Mouse (Mus musculus) central nervous system, embryonic 11.5 days (tissue): Measurements from ENCODE around the gene Ubap2l. TPM values are rescaled to one million over a fixed set of nuclear protein-coding genes. Genes with fewer than 3 reads are reported as not detected.

ENCODE experiments used
- polyA plus RNA-seq: library from polyadenylated mRNA; depleted of rRNA; stranded (reverse); fragments of >200 nt; gene quantifications from 2 replicates; pipeline ENCODE4 v1.2.3, GENCODE M21; 2012; rRNA removed

Ubap2l gene
- 111 and 173 TPM in 2 replicates for polyA plus RNA-seq

DNA sequence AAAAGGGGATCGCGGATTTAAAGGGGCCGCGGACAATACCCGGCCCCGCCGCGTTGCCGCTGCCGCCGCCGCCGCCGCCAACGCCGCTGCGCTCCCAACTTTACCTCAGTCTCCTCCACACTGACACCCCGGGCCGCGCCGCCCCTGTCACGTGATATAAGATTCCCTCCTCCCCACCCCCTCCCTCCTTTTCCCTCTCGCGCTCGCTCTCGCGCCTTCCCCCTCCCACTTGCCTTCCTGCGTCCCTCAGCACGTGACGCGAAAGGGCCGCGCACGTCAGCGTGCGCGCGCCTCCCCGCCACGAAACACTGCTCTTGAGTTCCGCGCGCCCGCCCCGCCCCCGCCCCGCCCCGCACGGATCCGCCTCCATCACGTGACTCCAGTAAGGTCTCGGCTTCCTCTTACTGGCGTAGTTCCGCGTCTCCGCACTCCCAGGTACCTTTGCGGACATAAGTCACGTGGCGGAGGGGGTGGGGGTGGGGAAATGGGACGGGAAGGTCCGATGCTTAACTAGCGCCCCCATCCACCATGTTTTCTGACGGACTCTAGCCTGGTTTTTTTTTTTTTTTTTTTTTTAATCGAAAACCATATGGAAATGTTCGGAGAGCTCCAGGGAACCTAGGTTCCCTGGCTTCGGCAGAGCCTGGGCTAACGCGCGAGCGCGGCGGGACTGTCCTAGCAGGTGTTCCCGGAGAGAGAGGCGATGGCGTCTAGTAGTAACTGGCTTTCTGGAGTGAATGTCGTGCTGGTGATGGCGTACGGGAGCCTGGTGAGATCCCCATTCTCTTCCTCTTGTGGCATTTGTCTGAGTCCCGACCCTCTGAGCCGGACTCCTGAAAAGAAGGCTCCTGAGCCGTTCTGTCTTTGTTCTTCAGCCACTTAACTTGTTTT is at the start of gene Ubap2l:
Ubap2l (minus strand) TSS at position 278 of the 891 bp plus-strand sequence.

GRCm38 (mm10) chr3:90072294-90072693 is 19.9 kb upstream of the Ubap2l start, which contains the start of gene Tpm3:
Tpm3 (plus strand) TSS chr3:90072649.

GRCm38 (mm10) chr3:90051441-90052350 is 732 bp downstream of the Ubap2l start, which contains the start of gene 4933434E20Rik:
4933434E20Rik (plus strand) TSS chr3:90051636.

DNA sequence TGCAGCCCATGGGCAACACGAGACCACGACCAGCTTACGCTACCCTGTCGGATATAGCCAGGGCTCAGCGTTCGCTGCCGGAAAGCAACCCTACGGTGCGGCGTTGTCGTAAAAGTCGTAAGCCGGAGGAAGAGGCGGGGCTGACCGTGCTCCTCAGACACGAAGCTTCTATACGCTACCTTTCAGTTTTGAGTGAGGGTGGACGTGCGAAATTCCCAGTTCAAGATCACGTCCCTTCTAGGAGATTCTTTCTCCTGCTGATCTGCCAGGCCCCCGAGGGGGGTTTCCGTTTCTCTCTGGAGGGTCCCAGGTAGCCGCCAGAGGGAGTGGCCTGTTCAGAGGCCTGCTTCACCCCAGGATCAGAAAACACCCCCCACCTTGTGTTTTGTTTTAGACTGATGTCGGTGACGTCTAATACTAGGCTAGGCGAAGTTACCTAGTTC is 53.8 kb downstream of the Ubap2l start, which contains the start of gene Hax1:
Hax1 (minus strand) TSS at position 169 of the 443 bp plus-strand sequence.

GRCm38 (mm10) chr3:89963221-89963763 is 89.1 kb downstream of the Ubap2l start, which contains the start of gene Atp8b2:
Atp8b2 (minus strand) TSS chr3:89963508.

Other genes with a start within 250 kb of the Ubap2l start
- 1.4 and 2.4 TPM in 2 replicates for gene She, start 221.3 kb downstream of the Ubap2l start, polyA plus RNA-seq
- 0.35 and 0.68 TPM in 2 replicates for gene Il6ra, start 139.4 kb downstream of the Ubap2l start, polyA plus RNA-seq
- 38.5 and 58.0 TPM in 2 replicates for gene Atp8b2, start 89.1 kb downstream of the Ubap2l start, polyA plus RNA-seq
- gene Hax1, start 53.8 kb downstream of the Ubap2l start, polyA plus RNA-seq, result 146 and 396 TPM in 2 replicates
- gene 4933434E20Rik, start 992 bp downstream of the Ubap2l start, polyA plus RNA-seq, result 91.0 and 120 TPM in 2 replicates
- 273 and 485 TPM in 2 replicates for gene Tpm3, start 20.0 kb upstream of the Ubap2l start, polyA plus RNA-seq
- gene Nup210l, start 51.5 kb upstream of the Ubap2l start, polyA plus RNA-seq, result 2.3 and 3.0 TPM in 2 replicates
- 1,490 and 2,994 TPM in 2 replicates for gene Rps27, start 161.0 kb upstream of the Ubap2l start, polyA plus RNA-seq
- 30.1 and 40.6 TPM in 2 replicates for gene Rab13, start 161.1 kb upstream of the Ubap2l start, polyA plus RNA-seq
- gene Jtb, start 179.0 kb upstream of the Ubap2l start, polyA plus RNA-seq, result 55.7 and 58.3 TPM in 2 replicates
- gene Creb3l4, start 190.9 kb upstream of the Ubap2l start, polyA plus RNA-seq, result 2.4 and 3.6 TPM in 2 replicates
- gene Slc39a1, start 195.5 kb upstream of the Ubap2l start, polyA plus RNA-seq, result 27.3 and 38.8 TPM in 2 replicates
- gene Crtc2, start 201.5 kb upstream of the Ubap2l start, polyA plus RNA-seq, result 37.2 and 54.6 TPM in 2 replicates
- 17.1 and 20.7 TPM in 2 replicates for gene Dennd4b, start 212.6 kb upstream of the Ubap2l start, polyA plus RNA-seq
- 22.4 and 37.6 TPM in 2 replicates for gene Gatad2b, start 240.6 kb upstream of the Ubap2l start, polyA plus RNA-seq